Mouse (Mus musculus) left cerebral cortex, postnatal 14 days (tissue): ENCODE measurements at regions not wholly inside any gene's neighbourhood (a gene's known extent, or its start where the extent isn't known, plus 50 kb on each side); places are given as distances from the start of the nearest gene placed in this dataset.

Experiments used
- DNase-seq, 2 experiments: peaks; one replicate each; pipeline ENCODE4 v3.0.0; 2021 to 2022; ENCODE audit warnings: low spot score in 2 of 2, mixed read lengths in 1 of 2
- intact Hi-C: fragments of 180-260 bp; cut with DNase I; formaldehyde crosslinking; loops from one replicate; pipeline ENCODE4 v1.15.1; 2025

DNA sequence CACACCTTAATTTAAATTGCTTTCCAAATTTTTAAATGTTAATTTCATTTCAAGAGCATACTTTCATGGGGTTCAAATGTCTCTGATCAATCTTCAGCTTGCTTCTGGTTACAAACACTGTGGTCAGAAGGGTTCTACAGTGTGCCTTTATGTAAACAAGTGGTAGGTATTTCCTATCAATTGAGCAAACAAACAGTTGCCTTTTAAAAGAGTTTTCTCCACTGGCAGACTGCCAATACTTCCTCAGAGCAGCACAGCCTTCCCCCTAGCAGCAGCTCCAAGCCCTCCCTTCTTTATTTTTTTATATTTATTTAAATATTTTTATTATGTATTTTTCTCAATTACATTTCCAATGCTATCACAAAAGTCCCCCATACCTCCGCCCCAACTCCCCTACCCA, 977.8 kb downstream of the Fstl5 start:
- DNase-seq: no peak

DNA sequence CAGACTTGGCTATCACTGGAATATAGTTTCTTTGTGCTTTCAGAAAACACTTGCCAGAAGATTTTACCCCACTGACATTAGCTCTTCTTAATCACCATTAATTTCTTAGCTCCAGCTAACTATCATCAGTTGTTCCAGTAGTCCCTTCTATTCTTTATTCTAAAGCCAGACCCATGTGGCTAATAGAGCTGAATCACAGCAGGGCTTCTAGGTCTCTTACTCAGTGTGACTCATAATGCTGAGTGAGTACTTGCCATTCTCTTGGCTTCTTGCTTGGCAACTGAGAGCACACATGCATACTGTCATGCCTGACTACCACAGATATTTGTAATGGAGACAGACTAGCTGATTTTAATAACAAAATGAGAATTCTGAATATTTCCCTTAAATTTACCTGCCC, 1001.0 kb downstream of the Fstl5 start:
- no peak for DNase-seq
- intact Hi-C loops: no loop called here

More for the DNA sequence above, 977.8 kb downstream of the Fstl5 start:
- intact Hi-C loops: no loop called here

DNA sequence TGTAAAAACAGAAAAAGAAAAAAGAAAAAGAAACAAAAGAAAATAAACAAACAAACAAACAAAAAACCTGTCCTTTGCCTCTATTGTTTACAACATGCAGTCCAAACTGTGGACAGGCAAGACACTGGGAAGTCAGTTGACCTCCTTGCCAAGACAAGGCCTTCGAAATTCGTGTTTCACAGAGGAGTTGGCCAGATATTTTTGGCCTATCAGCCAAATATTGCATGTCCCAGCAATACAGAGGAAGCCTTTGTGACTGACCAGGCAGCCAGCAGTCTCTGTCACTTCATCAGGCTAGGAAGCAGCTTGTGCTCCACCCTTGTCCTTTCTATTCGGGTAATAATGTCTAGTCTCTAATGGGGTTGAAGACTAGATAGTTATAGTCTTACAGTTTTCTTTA, 1017.7 kb downstream of the Fstl5 start:
- intact Hi-C loops: no loop called here
- no peak for DNase-seq

DNA sequence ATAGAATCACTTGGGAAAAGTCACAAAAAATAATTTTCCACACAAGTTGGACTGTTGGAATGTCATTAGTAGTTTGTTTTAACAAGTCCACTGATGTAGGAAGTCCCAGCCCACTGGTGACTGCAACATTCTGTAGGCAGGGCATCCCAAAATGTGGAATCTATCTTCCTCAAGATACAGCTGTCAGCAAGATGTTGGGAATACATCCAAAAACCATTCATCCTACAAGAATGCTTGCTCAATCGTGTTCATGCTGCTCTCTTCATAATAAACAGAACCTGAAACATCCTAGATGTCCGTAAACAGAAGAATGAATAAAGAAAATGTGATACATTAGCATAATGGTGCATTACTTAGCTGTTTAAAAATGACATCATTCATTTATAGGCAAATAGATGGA, 1038.9 kb downstream of the Fstl5 start:
- no peak for DNase-seq
- intact Hi-C loops: no loop called here

DNA sequence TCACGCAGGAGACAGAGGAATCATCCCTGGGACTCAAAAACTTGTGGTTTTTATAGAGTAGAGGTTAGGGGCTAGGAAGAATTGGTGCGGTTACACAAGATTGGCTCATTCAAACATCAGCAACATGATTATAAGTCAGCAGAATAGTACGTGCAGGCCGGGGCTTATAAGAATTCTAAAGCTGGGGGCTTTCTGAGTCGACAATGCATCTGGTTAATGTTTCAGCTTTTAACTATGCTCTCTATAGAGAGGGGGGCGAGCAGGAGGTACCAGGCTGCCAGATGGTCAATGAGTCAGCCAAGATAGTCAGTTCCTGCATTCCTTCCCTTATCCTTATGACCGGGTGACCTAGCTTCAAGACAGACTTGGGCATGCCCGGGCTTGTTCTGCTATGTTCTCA, 1046.5 kb downstream of the Fstl5 start:
- no peak for DNase-seq
- intact Hi-C loops: no loop called here

DNA sequence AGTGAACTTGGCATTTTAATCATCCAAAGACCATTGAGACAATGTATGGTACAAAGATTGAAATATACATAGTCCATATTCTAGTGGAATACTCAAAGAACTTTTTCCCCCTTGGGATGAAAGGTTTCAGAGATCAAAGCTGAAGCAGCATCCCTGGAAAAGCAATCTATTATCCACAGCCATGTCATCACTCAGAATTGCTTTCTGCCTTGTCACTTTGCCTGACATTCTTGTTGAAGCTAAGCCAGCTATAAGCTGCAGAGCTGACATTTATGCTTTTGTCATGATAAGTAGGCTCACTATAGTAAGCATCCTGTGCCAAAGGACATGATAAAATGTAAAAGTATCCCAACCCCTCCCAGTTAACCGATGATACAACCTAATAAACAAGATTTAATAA, 1077.6 kb downstream of the Fstl5 start:
- intact Hi-C loops: no loop called here
- no peak for DNase-seq

DNA sequence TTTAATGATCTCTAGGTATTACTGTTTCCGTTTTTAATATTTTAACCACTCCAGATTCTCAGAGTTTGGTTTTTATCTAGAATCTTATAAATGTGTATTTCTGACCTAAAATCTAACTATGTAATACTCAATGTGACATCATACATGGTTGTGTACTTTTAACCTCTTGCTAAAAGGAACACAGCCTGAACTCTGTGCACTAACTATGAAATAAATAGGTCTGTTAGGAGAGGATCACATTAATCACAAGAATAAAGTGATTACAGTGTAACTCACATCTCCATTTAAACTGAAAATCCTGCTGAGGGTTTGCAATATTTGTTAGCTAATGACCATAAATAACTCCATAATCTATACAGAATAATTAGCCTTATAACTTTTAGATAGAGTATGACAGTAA, 1123.8 kb downstream of the Fstl5 start:
- DNase-seq: no peak
- intact Hi-C loops: no loop called here

DNA sequence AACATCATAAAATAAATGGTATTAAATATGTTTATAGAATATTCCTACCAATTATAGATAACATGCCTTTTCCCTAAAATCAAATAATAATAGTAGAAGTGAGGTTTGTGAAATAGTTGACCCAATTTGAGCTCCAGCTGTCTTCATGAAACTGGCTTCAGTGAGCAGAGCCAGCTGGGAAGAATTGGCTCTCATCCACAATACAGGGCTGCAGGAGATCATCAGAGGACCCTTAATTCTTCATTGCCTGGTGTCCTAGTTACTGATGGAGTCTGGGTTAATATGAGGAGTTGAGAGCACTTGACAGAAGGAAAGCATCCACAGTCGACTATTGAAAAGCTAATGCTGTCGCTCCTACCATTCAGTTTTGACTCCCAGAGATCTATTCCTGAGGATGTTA, 1124.2 kb downstream of the Fstl5 start:
- DNase-seq: peak in 1 of 2 experiments; percentile 2
- intact Hi-C loops: no loop called here

DNA sequence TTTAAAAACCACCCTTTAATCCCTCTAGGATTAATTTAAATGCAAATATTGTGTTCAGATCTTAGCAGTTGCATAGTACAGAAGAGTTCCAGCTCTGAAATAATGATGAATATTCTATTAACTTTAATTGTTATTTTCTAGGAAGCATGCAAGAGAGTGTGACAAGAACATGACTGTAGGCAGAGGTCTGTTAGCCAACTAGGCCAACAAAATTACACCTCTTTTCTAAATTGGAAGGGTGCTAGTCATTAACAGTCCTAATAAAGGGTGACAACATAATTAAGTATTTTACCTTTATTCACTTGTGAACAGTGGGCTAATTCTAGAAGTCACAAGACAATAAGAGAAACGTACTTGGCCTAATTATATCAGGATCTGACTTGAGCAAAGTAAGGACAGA, 1151.9 kb downstream of the Fstl5 start:
- no peak for DNase-seq
- intact Hi-C loops: no loop called here
